Mouse (Mus musculus) bone marrow, adult 2 months (tissue): Measurements from ENCODE around the gene Foxf1.

Source experiments
- CTCF ChIP-seq: fragments of 200-500 bp; IDR thresholded peaks from 2 replicates; pipeline ENCODE4 v1.5.1; 2011; ENCODE audit warnings: low read length, control low read depth; ENCODE audit not compliant: control insufficient read depth, insufficient read depth
- POLR2A ChIP-seq: fragments of 200-500 bp; IDR thresholded peaks from 2 replicates; pipeline ENCODE4 v1.6.1; 2011; ENCODE audit warnings: low read depth, mild to moderate bottlenecking, control low read depth, low read length, borderline replicate concordance; ENCODE audit not compliant: control insufficient read depth

GRCm38 (mm10) chr8:121073174-121074107 lies 10.7 kb upstream of the Foxf1 start:
- TF ChIP-seq CTCF (no peak), POLR2A (no peak)
